Mouse (Mus musculus) E14TG2a.4 (cell line): ENCODE results near the gene Kcnab1.

Experiments used
- H3K27me3 ChIP-seq: 2 replicates; pipeline ENCODE4 v1.6.1; 2014; ENCODE audit warnings: low read length, control low read depth; ENCODE audit not compliant: insufficient read depth
- H3K36me3 ChIP-seq: 2 replicates; pipeline ENCODE4 v1.6.1; 2014; ENCODE audit warnings: low read length, control low read depth; ENCODE audit not compliant: insufficient read depth
- H3K4me1 ChIP-seq: replicated peaks from 2 replicates; pipeline ENCODE4 v1.6.1; 2014; ENCODE audit warnings: low read depth, low read length, control low read depth
- H3K4me3 ChIP-seq: replicated peaks from 2 replicates; pipeline ENCODE4 v1.5.1; 2014; ENCODE audit warnings: mild to moderate bottlenecking, low read length
- H3K9me3 ChIP-seq: 2 replicates; pipeline ENCODE4 v1.6.1; 2014; ENCODE audit warnings: low read length, control low read depth
- CTCF ChIP-seq: conservative IDR thresholded peaks from 2 replicates; pipeline ENCODE4 v1.5.1; 2014; ENCODE audit warnings: low read length
- NANOG ChIP-seq: IDR thresholded peaks from 2 replicates; pipeline ENCODE4 v1.6.1; 2014; ENCODE audit warnings: borderline replicate concordance, low read length, mixed read lengths
- POU5F1 ChIP-seq: IDR thresholded peaks from 2 replicates; pipeline ENCODE4 v1.6.1; 2014; ENCODE audit warnings: low read length, borderline replicate concordance

Gene Kcnab1

GRCm38 (mm10) chr3:65302559-65302958 is 193.4 kb downstream of the Kcnab1 start:
- Histone ChIP-seq H3K36me3 (no peaks in the 10 kb centered on the region), H3K27me3 (no peaks in the 10 kb centered on the region), H3K9me3 (no peaks in the 10 kb centered on the region), H3K4me3 (no peak overlapping the region), H3K4me1 (no peaks in the 10 kb centered on the region)
- TF ChIP-seq NANOG (no peak), CTCF (no peak), POU5F1 (no peak)

- TF ChIP-seq POU5F1 (no peak), CTCF (no peak), NANOG (no peak)
- Histone ChIP-seq H3K27me3 (no peaks in the 10 kb centered on the region), H3K9me3 (no peaks in the 10 kb centered on the region), H3K4me1 (no peaks in the 10 kb centered on the region), H3K4me3 (no peak overlapping the region), H3K36me3 (no peaks in the 10 kb centered on the region)
Measured at GRCm38 (mm10) chr3:65315837-65316236, 206.7 kb downstream of the Kcnab1 start.

GRCm38 (mm10) chr3:65316738-65317137 is 207.6 kb downstream of the Kcnab1 start:
- no peak for TF ChIP-seq CTCF
- TF ChIP-seq POU5F1, result no peak
- TF ChIP-seq NANOG, result no peak
- no peaks in the 10 kb centered on the region for H3K36me3 ChIP-seq

DNA sequence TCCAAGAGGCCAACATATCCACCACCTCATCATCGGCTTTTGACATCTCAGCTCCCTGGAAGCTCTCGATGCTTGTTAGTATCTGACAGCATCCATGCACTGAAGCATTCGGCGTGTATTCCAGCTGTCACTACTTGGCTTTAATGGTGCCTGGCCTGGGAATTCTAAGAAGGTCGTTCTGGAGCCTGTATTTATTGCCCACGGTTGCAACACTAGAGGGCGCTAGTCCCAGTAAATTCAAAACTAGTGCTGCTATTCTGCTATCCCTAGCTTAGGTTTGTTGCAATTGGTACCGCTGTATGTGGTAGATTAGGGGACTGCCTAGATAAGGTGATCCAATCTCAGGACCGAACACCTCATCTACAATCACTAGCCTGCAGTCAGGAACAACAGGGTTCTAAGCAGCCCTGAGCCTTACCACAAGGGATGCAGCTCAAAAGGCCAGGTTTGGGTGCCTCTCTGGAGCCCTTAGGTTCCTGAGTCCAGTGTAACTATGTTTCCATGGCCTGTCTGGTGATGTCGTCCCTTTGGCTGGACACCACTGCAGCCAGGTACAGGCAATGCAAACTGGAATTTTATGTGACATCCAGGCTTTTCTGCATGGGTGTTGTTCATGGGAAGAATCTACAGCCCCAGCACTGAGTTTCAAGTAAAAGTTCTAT is 208.8 kb downstream of the Kcnab1 start:
- H3K9me3 ChIP-seq, result no peaks in the 10 kb centered on the region
- no peaks in the 10 kb centered on the region for H3K27me3 ChIP-seq
- H3K4me3 ChIP-seq, result no peak overlapping the region
- no peak for TF ChIP-seq POU5F1
- peak; percentile 53 for TF ChIP-seq CTCF
- TF ChIP-seq NANOG, result no peak
- no peaks in the 10 kb centered on the region for H3K4me1 ChIP-seq
- H3K36me3 ChIP-seq, result no peaks in the 10 kb centered on the region

More at GRCm38 (mm10) chr3:65316738-65317137, 207.6 kb downstream of the Kcnab1 start:
- Histone ChIP-seq H3K9me3 (no peaks in the 10 kb centered on the region), H3K4me1 (no peaks in the 10 kb centered on the region), H3K4me3 (no peak overlapping the region), H3K27me3 (no peaks in the 10 kb centered on the region)

GRCm38 (mm10) chr3:65319248-65320008 is 210.2 kb downstream of the Kcnab1 start:
- H3K9me3 ChIP-seq, result no peaks in the 10 kb centered on the region
- H3K36me3 ChIP-seq, result no peaks in the 10 kb centered on the region
- no peaks in the 10 kb centered on the region for H3K27me3 ChIP-seq
- no peaks in the 10 kb centered on the region for H3K4me1 ChIP-seq
- no peak overlapping the region for H3K4me3 ChIP-seq
- TF ChIP-seq POU5F1 (no peak), CTCF (peak; percentile 27; the same call in 1 of the 2 replicates)

DNA sequence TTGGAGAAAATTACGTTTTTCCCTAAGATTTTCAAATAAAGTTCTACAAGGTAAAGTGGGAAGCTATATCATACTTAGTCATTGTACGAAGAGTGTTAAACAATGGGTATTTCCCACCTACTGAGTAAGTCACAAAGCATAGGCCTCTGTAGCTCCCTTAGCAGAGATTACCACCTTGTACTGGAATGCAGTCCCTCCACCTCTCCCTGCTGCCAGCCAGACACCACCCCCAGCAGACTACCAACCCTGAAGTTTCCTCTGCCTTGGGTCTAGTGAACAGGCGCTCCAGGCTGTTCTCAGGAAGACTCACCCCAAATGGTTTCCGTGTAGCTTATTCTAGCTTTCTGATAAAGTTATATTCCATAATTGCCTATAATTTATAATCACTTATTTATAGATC is 211.8 kb downstream of the Kcnab1 start:
- H3K4me3 ChIP-seq, result no peak overlapping the region
- no peaks in the 10 kb centered on the region for H3K36me3 ChIP-seq
- no peaks in the 10 kb centered on the region for H3K9me3 ChIP-seq
- no peaks in the 10 kb centered on the region for H3K27me3 ChIP-seq
- TF ChIP-seq CTCF (no peak), NANOG (no peak), POU5F1 (no peak)
- no peaks in the 10 kb centered on the region for H3K4me1 ChIP-seq

GRCm38 (mm10) chr3:65321981-65322779 is 213.0 kb downstream of the Kcnab1 start:
- no peaks in the 10 kb centered on the region for H3K9me3 ChIP-seq
- no peak for TF ChIP-seq CTCF
- no peak for TF ChIP-seq NANOG
- TF ChIP-seq POU5F1, result no peak
- H3K4me1 ChIP-seq, result no peaks in the 10 kb centered on the region
- no peaks in the 10 kb centered on the region for H3K27me3 ChIP-seq
- no peak overlapping the region for H3K4me3 ChIP-seq
- H3K36me3 ChIP-seq, result no peaks in the 10 kb centered on the region

- Histone ChIP-seq H3K27me3 (no peaks in the 10 kb centered on the region), H3K4me3 (no peak overlapping the region), H3K9me3 (no peaks in the 10 kb centered on the region), H3K36me3 (no peaks in the 10 kb centered on the region), H3K4me1 (no peaks in the 10 kb centered on the region)
- no peak for TF ChIP-seq NANOG
- TF ChIP-seq CTCF, result no peak
- no peak for TF ChIP-seq POU5F1
Measured at GRCm38 (mm10) chr3:65325254-65325653, 216.1 kb downstream of the Kcnab1 start.

- TF ChIP-seq POU5F1 (no peak), NANOG (no peak), CTCF (no peak)
- Histone ChIP-seq H3K4me1 (no peaks in the 10 kb centered on the region), H3K27me3 (no peaks in the 10 kb centered on the region), H3K9me3 (no peaks in the 10 kb centered on the region), H3K36me3 (no peaks in the 10 kb centered on the region), H3K4me3 (no peak overlapping the region)
Measured at GRCm38 (mm10) chr3:65328814-65329213, 219.6 kb downstream of the Kcnab1 start.
